Mouse (Mus musculus): ENCODE data around the gene Ifitm10.

DNA sequence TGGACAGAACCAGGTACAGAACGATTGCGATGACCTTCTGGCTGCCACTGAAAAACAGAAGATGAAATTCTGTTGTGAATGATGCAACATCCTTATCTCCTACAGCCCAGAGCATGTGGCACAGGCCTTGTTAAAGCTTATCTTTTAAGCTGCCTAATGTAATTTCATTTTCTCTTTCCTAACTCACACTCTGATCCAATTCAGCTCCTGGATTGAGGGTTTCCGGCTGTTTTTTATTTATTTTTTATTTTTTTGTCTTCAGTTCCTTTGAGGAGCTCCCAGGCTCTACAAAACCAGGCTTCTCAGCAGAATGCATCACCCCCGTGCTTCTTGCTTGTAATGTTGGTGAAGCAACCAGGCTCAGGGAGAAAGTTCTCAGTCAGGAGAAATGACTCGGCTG is 46.3 kb upstream of the Ifitm10 start:
- TF ChIP-seq CTCF (IDR thresholded peaks at IDR 0.05; ENCODE audit: borderline replicate concordance, control insufficient read depth, extremely low read depth, insufficient read depth, low read length, poor library complexity) = no peak
- no peak for TF ChIP-seq POLR2A (IDR thresholded peaks at IDR 0.05; ENCODE audit: control insufficient read depth, extremely low read depth, insufficient read depth, low read length, poor library complexity)
